Mouse (Mus musculus) hindbrain, postnatal 0 days (tissue): Measurements from ENCODE around the gene Hoxd10. TPM values are rescaled to one million over a fixed set of nuclear protein-coding genes. Genes with fewer than 3 reads are reported as not detected.

Experiments
- ATAC-seq: fragments of 200-750 bp; cut with Nextera tagmentation; 2 replicates; pipeline ENCODE4 v1.8.0; 2017; ENCODE audit warnings: mild to moderate bottlenecking, moderate TSS enrichment, moderate library complexity
- DNase-seq: peaks from one replicate; pipeline ENCODE4 v3.0.0-alpha.2; 2015; ENCODE audit warnings: low spot score
- H3K27ac ChIP-seq: fragments of 300-500 bp; sonication (generic); 2 replicates; pipeline ENCODE4 v1.5.1; 2014; ENCODE audit warnings: mild to moderate bottlenecking
- H3K27me3 ChIP-seq: fragments of 300-500 bp; sonication (generic); 2 replicates; pipeline ENCODE4 v1.6.1; 2014; ENCODE audit warnings: low read length, mixed read lengths; ENCODE audit not compliant: insufficient read depth
- H3K36me3 ChIP-seq: fragments of 300-500 bp; sonication (generic); 2 replicates; pipeline ENCODE4 v1.6.1; 2014; ENCODE audit warnings: low read length, mixed read lengths; ENCODE audit not compliant: insufficient read depth
- H3K4me1 ChIP-seq: fragments of 300-500 bp; sonication (generic); 2 replicates; pipeline ENCODE4 v1.6.1; 2014; ENCODE audit warnings: antibody characterized with exemption, low read length, mixed read lengths; ENCODE audit not compliant: insufficient read depth
- H3K4me2 ChIP-seq: fragments of 300-500 bp; sonication (generic); 2 replicates; pipeline ENCODE4 v1.6.1; 2014; ENCODE audit warnings: low read depth, mild to moderate bottlenecking, low read length, moderate library complexity, mixed read lengths
- H3K4me3 ChIP-seq: fragments of 300-500 bp; sonication (generic); 2 replicates; pipeline ENCODE4 v1.5.1; 2014; ENCODE audit warnings: low read length
- H3K9ac ChIP-seq: fragments of 300-500 bp; sonication (generic); replicated peaks from 2 replicates; pipeline ENCODE4 v1.6.1; 2014; ENCODE audit warnings: mild to moderate bottlenecking, low read length, moderate library complexity, mixed read lengths
- H3K9me3 ChIP-seq: fragments of 300-500 bp; sonication (generic); 2 replicates; pipeline ENCODE4 v1.6.1; 2016; ENCODE audit warnings: low read length, mixed read lengths
- CTCF ChIP-seq: IDR thresholded peaks from 2 replicates; pipeline ENCODE4 v1.5.1; 2016; ENCODE audit warnings: antibody characterized with exemption, control low read depth, low read depth
- WGBS: fragments of 180-500 bp; shearing (Covaris S2); extraction: QIAGEN DNeasy Blood & Tissue Kit; methylation state at CpG from one replicate; pipeline ENCODE4 v1.1.7; 2014; 5-methylcytosine and 5-hydroxymethylcytosine counted together
- polyA plus RNA-seq: library from polyadenylated mRNA; unstranded; fragments of >200 nt; fragmentation: Nextera tagmentation; extraction: Ambion mirVana; gene quantifications from 2 replicates; pipeline ENCODE4 v1.2.1, GENCODE M21; 2015
- total RNA-seq: library from RNA; depleted of rRNA; stranded (reverse); fragments of >200 nt; gene quantifications from 2 replicates; pipeline ENCODE4 v1.2.3, GENCODE M21; 2014

Gene Hoxd10
- total and polyA plus RNA-seq, 2 experiments from 2014 or later: not detected

- H3K9ac ChIP-seq: peak overlapping the region; percentile 35
- DNase-seq (no peak), ATAC-seq (0 out of 2 replicates have a peak, but pooled peaks have one; percentile 50)
- TF ChIP-seq CTCF: no peak
- H3K4me1 ChIP-seq: no peaks in the 10 kb centered on the region
- H3K9me3 ChIP-seq: no peaks in the 10 kb centered on the region
- H3K4me2 ChIP-seq: peak overlapping the region; percentile 50
- no peaks in the 10 kb centered on the region for H3K36me3 ChIP-seq
- peaks cover 89% of the 10 kb centered on the region for H3K27me3 ChIP-seq
- H3K4me3 ChIP-seq: peak overlapping the region; percentile 41
- peak overlapping the region; percentile 56 for H3K27ac ChIP-seq
- WGBS: 1% methylated on average over 43 of the region's 43 CpGs
Measured at GRCm38 (mm10) chr2:74726973-74727639, 35.4 kb downstream of the Hoxd10 start.

GRCm38 (mm10) chr2:74727640-74728302 is 36.0 kb downstream of the Hoxd10 start:
- Histone ChIP-seq H3K4me2 (peak overlapping the region; percentile 50), H3K4me3 (peak overlapping the region; percentile 41), H3K4me1 (no peaks in the 10 kb centered on the region), H3K9ac (peak overlapping the region; percentile 35; the same call in 1 of the 2 replicates), H3K36me3 (no peaks in the 10 kb centered on the region), H3K27me3 (peaks cover 85% of the 10 kb centered on the region), H3K27ac (peak overlapping the region; percentile 56), H3K9me3 (no peaks in the 10 kb centered on the region)
- peak; percentile 30; the same call in 1 of the 2 replicates for ATAC-seq
- DNase-seq: no peak
- 3% methylated on average over 25 of the region's 25 CpGs for WGBS
- TF ChIP-seq CTCF: no peak

- Histone ChIP-seq H3K27ac (peak overlapping the region; percentile 56; the same call in 1 of the 2 replicates), H3K4me1 (no peaks in the 10 kb centered on the region), H3K4me3 (peak overlapping the region; percentile 41), H3K36me3 (no peaks in the 10 kb centered on the region), H3K9ac (peak overlapping the region; percentile 35; the same call in 1 of the 2 replicates), H3K4me2 (peak overlapping the region; percentile 50), H3K9me3 (no peaks in the 10 kb centered on the region), H3K27me3 (peaks cover 80% of the 10 kb centered on the region)
- DNase-seq: no peak
- 11% methylated on average over 13 of the region's 13 CpGs for WGBS
- TF ChIP-seq CTCF: no peak
- no peak for ATAC-seq
Measured at GRCm38 (mm10) chr2:74728303-74728680, 36.6 kb downstream of the Hoxd10 start.

GRCm38 (mm10) chr2:74730331-74730730 is 38.6 kb downstream of the Hoxd10 start:
- H3K27me3 ChIP-seq: peaks cover 69% of the 10 kb centered on the region
- H3K27ac ChIP-seq: no peak overlapping the region
- TF ChIP-seq CTCF: no peak

GRCm38 (mm10) chr2:74731055-74731454 is 39.3 kb downstream of the Hoxd10 start:
- Histone ChIP-seq H3K4me3 (peak overlapping the region; percentile 8; the same call in 1 of the 2 replicates), H3K9me3 (no peaks in the 10 kb centered on the region), H3K9ac (no peak overlapping the region), H3K4me1 (no peaks in the 10 kb centered on the region), H3K36me3 (no peaks in the 10 kb centered on the region), H3K27ac (peak overlapping the region; percentile 36; the same call in 1 of the 2 replicates), H3K27me3 (peaks cover 67% of the 10 kb centered on the region), H3K4me2 (peak overlapping the region; percentile 35)
- ATAC-seq (no peak), DNase-seq (no peak)
- TF ChIP-seq CTCF: no peak

More at GRCm38 (mm10) chr2:74730331-74730730, 38.6 kb downstream of the Hoxd10 start:
- ATAC-seq: no peak
- Histone ChIP-seq H3K9me3 (no peaks in the 10 kb centered on the region), H3K4me1 (no peaks in the 10 kb centered on the region), H3K9ac (no peak overlapping the region), H3K4me2 (peak overlapping the region; percentile 35), H3K4me3 (no peak overlapping the region), H3K36me3 (no peaks in the 10 kb centered on the region)
- no peak for DNase-seq
- 9% methylated on average over 8 of the region's 8 CpGs for WGBS

- no peaks in the 10 kb centered on the region for H3K9me3 ChIP-seq
- H3K27me3 ChIP-seq: peaks cover 63% of the 10 kb centered on the region
- no peak for ATAC-seq
- peak overlapping the region; percentile 49 for H3K4me2 ChIP-seq
- DNase-seq: no peak
- H3K36me3 ChIP-seq: no peaks in the 10 kb centered on the region
- 5% methylated on average over 9 of the region's 9 CpGs for WGBS
- no peak overlapping the region for H3K9ac ChIP-seq
- H3K4me1 ChIP-seq: no peaks in the 10 kb centered on the region
- H3K4me3 ChIP-seq: peak overlapping the region; percentile 3; the same call in 1 of the 2 replicates
- H3K27ac ChIP-seq: no peak overlapping the region
- no peak for TF ChIP-seq CTCF
Measured at GRCm38 (mm10) chr2:74731799-74732512, 40.2 kb downstream of the Hoxd10 start.
